Mouse (Mus musculus) olfactory bulb, adult 2 months (tissue): ENCODE measurements around the gene Daxx. TPM values are rescaled to one million over a fixed set of nuclear protein-coding genes. Genes with fewer than 3 reads are reported as not detected.

Source experiments
- H3K27ac ChIP-seq: fragments of 200-500 bp; 2 replicates; pipeline ENCODE4 v1.5.1; 2012; ENCODE audit warnings: low read depth, low read length; ENCODE audit not compliant: insufficient read depth
- H3K4me1 ChIP-seq: fragments of 200-500 bp; 2 replicates; pipeline ENCODE4 v1.6.1; 2012; ENCODE audit warnings: low read length; ENCODE audit not compliant: control insufficient read depth, insufficient read depth
- H3K4me3 ChIP-seq: fragments of 200-500 bp; 2 replicates; pipeline ENCODE4 v1.5.1; 2012; ENCODE audit warnings: mild to moderate bottlenecking, low read depth, low read length, moderate library complexity; ENCODE audit not compliant: insufficient read depth
- CTCF ChIP-seq: fragments of 200-500 bp; IDR thresholded peaks from 2 replicates; pipeline ENCODE4 v1.5.1; 2012; ENCODE audit warnings: low read depth, mild to moderate bottlenecking, low read length, moderate library complexity; ENCODE audit not compliant: insufficient read depth
- POLR2A ChIP-seq: fragments of 200-500 bp; IDR thresholded peaks from 2 replicates; pipeline ENCODE4 v1.6.1; 2012; ENCODE audit warnings: mild to moderate bottlenecking, low read depth, low read length, moderate library complexity; ENCODE audit not compliant: insufficient read depth
- WGBS: fragments of 180-500 bp; shearing (Covaris S2); methylation state at CpG from one replicate; pipeline ENCODE4 v1.1.7; 2018; 5-methylcytosine and 5-hydroxymethylcytosine counted together
- polyA plus RNA-seq: library from polyadenylated mRNA; stranded (reverse); fragments of >200 nt; gene quantifications from 2 replicates; pipeline ENCODE4 v1.2.4, GENCODE M21; 2012; ENCODE audit warnings: low replicate concordance; ENCODE audit not compliant: missing spikeins, insufficient read depth, insufficient read length

Gene Daxx
- polyA plus RNA-seq, 1 experiment: not detected

DNA sequence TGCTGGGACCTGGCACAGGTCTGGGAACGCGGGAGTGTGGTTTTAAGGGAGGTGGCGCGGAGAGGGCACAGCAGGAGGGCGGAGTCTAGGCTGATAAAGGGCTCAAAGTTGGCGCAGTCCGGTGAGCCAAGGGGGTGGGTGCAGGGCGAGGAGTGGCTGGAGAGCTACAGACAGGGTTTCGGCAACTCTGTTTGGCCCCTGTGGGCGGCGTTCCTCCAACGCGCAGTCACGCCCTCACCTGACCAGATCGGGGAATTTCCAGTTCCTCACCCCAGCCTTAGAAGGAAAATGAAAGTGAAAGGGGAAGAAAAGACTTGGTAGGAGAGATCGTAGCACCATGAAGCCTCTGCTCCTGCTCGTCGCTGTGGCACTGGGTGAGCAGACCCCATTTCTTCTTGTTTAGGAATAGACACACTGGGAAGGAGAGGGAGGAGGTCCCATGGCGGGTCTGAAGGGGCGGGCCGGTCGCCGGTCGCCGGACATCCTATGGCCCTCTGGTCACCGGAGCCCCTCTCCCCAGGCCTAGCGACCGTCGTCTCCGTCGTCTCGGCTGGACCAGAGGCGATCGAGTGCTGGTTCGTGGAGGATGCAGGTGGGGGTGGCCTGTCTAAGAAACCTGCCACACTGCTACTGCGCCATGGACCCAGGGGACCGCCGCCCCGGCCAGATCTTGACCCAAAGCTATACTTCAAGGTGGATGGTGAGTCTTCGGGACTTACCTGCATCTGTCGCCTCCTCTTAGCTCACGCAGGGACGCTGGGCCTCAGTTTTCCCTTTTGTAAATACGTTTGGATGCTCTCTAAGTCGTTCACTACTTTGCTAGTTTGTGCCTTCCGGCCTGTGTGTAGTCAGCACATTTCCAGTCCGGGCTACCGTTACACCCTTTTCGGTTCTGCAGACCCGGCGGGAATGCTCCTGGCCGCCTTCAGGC lies 10.4 kb downstream of the Daxx start:
- 2% methylated on average over 52 of the region's 52 CpGs for WGBS
- peak overlapping the region; percentile 12; the same call in 1 of the 2 replicates for H3K27ac ChIP-seq
- TF ChIP-seq POLR2A: no peak
- no peak for TF ChIP-seq CTCF
- H3K4me1 ChIP-seq: peaks cover 34% of the 10 kb centered on the region
- peak overlapping the region; percentile 59 for H3K4me3 ChIP-seq

- H3K4me3 ChIP-seq: peak overlapping the region; percentile 59
- 0 out of 2 replicates have a peak overlapping the region, but pooled peaks have one; percentile 12 for H3K27ac ChIP-seq
- TF ChIP-seq POLR2A (no peak), CTCF (peak; percentile 79)
- peaks cover 30% of the 10 kb centered on the region for H3K4me1 ChIP-seq
- WGBS: 1% methylated on average over 36 of the region's 36 CpGs
These were observed 11.3 kb downstream of the Daxx start for GRCm38 (mm10) chr17:33920282-33921097.

GRCm38 (mm10) chr17:33921361-33921760 lies 12.1 kb downstream of the Daxx start:
- WGBS: 87% methylated on average over 7 of the region's 7 CpGs
- H3K27ac ChIP-seq: no peak overlapping the region
- H3K4me3 ChIP-seq: no peak overlapping the region
- peaks cover 30% of the 10 kb centered on the region for H3K4me1 ChIP-seq
- TF ChIP-seq POLR2A (no peak), CTCF (no peak)

GRCm38 (mm10) chr17:33924577-33925283 lies 15.5 kb downstream of the Daxx start:
- no peak overlapping the region for H3K4me3 ChIP-seq
- no peak overlapping the region for H3K27ac ChIP-seq
- WGBS: 83% methylated on average over 10 of the region's 10 CpGs
- H3K4me1 ChIP-seq: peaks cover 15% of the 10 kb centered on the region
- TF ChIP-seq CTCF (no peak), POLR2A (no peak)

- no peak overlapping the region for H3K4me3 ChIP-seq
- peaks cover 8% of the 10 kb centered on the region for H3K4me1 ChIP-seq
- no peak overlapping the region for H3K27ac ChIP-seq
- 83% methylated on average over 21 of the region's 21 CpGs for WGBS
- no peak for TF ChIP-seq POLR2A
- TF ChIP-seq CTCF: no peak
These were observed 16.3 kb downstream of the Daxx start for GRCm38 (mm10) chr17:33925406-33926116.

DNA sequence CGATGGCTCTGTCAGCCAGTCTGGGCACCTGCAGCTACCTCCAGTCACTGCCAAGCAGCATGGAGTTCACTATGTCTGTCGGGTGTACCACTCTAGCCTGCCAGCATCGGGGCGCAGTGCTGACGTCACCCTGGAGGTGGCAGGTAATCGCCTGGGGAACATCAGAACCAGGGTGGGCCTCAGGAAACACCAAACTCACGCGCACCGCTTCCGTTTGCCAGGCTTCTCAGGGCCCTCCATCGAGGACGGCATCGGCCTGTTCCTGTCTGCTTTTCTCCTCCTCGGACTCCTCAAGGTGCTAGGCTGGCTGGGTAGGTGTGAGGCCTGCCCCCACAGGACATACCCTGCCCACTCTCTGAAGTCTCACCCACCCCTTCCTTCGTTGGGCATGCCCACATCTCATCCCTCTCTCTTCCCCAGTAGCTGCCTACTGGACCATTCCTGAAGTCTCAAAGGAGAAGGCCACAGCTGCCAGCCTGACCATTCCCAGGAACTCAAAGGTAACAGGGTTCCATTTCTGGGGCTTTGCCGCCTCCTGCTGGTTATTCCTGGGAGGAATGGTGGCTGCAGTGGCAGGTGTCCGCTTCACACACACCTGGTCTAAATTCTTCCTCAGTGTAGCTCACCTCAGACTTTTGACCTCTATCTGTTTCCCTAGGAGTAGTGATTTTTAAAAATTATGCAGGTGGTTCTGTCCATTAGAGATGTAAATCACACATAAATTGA lies 17.2 kb downstream of the Daxx start:
- no peak for TF ChIP-seq CTCF
- TF ChIP-seq POLR2A: no peak
- 77% methylated on average over 17 of the region's 17 CpGs for WGBS

GRCm38 (mm10) chr17:33928251-33928947 lies 19.2 kb downstream of the Daxx start:
- WGBS: 55% methylated on average over 21 of the region's 21 CpGs
- H3K27ac ChIP-seq: no peak overlapping the region
- TF ChIP-seq POLR2A: no peak
- TF ChIP-seq CTCF: no peak
- H3K4me1 ChIP-seq: peaks cover 12% of the 10 kb centered on the region
- peak overlapping the region; percentile 77; the same call in 1 of the 2 replicates for H3K4me3 ChIP-seq

More for the DNA sequence above, 17.2 kb downstream of the Daxx start:
- H3K4me3 ChIP-seq: no peak overlapping the region
- H3K27ac ChIP-seq: no peak overlapping the region
- peaks cover 9% of the 10 kb centered on the region for H3K4me1 ChIP-seq
